Mouse (Mus musculus): ENCODE results near the gene Pi4ka. TPM values are rescaled to one million over a fixed set of nuclear protein-coding genes. Genes with fewer than 3 reads are reported as not detected.

Pi4ka gene
- polyA plus RNA-seq, 1 experiment from 2014 or later = 32.7 TPM

DNA sequence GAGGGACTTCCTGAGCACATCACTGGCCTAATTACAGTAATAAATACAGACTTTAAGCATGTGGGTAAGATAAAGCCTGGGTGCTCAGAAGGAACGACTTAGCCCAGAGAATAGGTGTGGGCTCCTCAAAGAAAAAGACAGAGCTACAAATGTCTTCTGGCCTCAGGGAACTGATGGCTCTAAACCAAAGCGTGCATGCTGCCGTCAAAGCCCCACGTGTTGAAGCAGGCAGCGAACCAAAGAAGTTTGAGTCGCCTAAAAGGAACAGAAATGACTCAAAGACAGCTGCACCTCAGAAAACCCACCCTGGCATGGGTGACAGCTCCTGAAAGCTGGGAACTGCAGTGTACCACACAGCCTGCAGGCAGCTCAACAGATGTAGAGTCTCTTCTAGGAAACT lies 134.3 kb downstream of the Pi4ka start:
- H3K9me3 ChIP-seq (replicated peaks; ENCODE audit: control insufficient read depth, low read length) = peaks cover 3% of the 10 kb centered on the region; the same call in 1 of the 2 replicates
- 75% methylated on average over 6 of the region's 6 CpGs for WGBS
- H3K4me2 ChIP-seq (ENCODE audit: low read depth, low read length) = no peak overlapping the region
- H3K9ac ChIP-seq (ENCODE audit: low read length) = no peak overlapping the region
- H3K36me3 ChIP-seq (ENCODE audit: control insufficient read depth, insufficient read depth, low read length) = no peaks in the 10 kb centered on the region
- H3K4me1 ChIP-seq (ENCODE audit: control insufficient read depth, insufficient read depth, low read length) = peaks cover 5% of the 10 kb centered on the region
- no peak overlapping the region for H3K27ac ChIP-seq (ENCODE audit: low read length)
- H3K27me3 ChIP-seq (ENCODE audit: control insufficient read depth, insufficient read depth, low read length) = peaks cover under 1% of the 10 kb centered on the region; the same call in 1 of the 2 replicates
- no peak for ATAC-seq (ENCODE audit: insufficient read depth, low FRiP score)
- no peak overlapping the region for H3K4me3 ChIP-seq (replicated peaks; ENCODE audit: low read length)

DNA sequence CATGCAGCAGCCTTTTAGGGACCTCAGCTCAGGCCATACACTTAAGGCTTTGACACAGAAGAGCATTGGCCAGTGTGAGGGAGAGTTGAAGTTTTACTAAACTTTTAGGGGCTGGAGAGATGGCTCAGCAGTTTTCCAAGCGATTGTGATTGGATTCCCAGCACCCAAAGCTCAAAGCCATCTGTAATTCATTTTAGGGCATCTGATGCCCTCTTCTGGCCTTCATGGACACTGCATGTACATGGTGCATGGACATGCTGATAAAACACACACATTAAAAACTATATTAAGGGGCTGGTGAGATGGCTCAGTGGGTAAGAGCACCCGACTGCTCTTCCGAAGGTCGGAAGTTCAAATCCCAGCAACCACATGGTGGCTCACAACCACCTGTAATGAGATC lies 135.0 kb downstream of the Pi4ka start:
- Histone ChIP-seq H3K4me3 (replicated peaks; ENCODE audit: low read length) (no peak overlapping the region), H3K9me3 (replicated peaks; ENCODE audit: control insufficient read depth, low read length) (peaks cover 3% of the 10 kb centered on the region; the same call in 1 of the 2 replicates), H3K27ac (ENCODE audit: low read length) (no peak overlapping the region), H3K4me2 (ENCODE audit: low read depth, low read length) (no peak overlapping the region), H3K4me1 (ENCODE audit: control insufficient read depth, insufficient read depth, low read length) (no peaks in the 10 kb centered on the region), H3K27me3 (ENCODE audit: control insufficient read depth, insufficient read depth, low read length) (no peaks in the 10 kb centered on the region), H3K9ac (ENCODE audit: low read length) (no peak overlapping the region), H3K36me3 (ENCODE audit: control insufficient read depth, insufficient read depth, low read length) (no peaks in the 10 kb centered on the region)
- ATAC-seq (ENCODE audit: insufficient read depth, low FRiP score) = no peak
- WGBS = 69% methylated on average over 4 of the region's 4 CpGs

DNA sequence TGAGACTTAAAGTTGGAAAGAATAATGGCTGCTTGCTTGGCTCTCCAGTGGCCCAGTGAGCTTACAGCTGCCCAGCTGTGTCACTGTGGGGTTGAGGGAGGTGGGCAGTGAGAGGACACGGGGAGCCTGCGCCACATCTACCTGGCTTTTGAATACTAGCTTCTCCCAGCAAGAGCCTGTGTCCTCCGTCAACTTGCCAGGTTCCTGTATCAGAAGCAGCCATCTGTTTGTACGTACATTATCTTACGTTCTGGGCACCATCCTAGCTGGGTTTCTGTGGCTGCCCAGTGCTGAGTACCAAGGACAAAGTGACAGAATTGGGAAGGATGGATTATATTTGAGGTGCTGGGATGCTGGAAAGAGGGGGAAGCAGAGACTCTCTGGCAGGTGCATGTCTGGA lies 136.2 kb downstream of the Pi4ka start:
- 86% methylated on average over 5 of the region's 5 CpGs for WGBS
- H3K4me1 ChIP-seq (ENCODE audit: control insufficient read depth, insufficient read depth, low read length) = no peaks in the 10 kb centered on the region
- peaks cover 3% of the 10 kb centered on the region; the same call in 1 of the 2 replicates for H3K9me3 ChIP-seq (replicated peaks; ENCODE audit: control insufficient read depth, low read length)
- no peak overlapping the region for H3K4me3 ChIP-seq (replicated peaks; ENCODE audit: low read length)
- H3K36me3 ChIP-seq (ENCODE audit: control insufficient read depth, insufficient read depth, low read length) = no peaks in the 10 kb centered on the region
- no peak for ATAC-seq (ENCODE audit: insufficient read depth, low FRiP score)
- no peak overlapping the region for H3K9ac ChIP-seq (ENCODE audit: low read length)
- no peak overlapping the region for H3K4me2 ChIP-seq (ENCODE audit: low read depth, low read length)
- H3K27ac ChIP-seq (ENCODE audit: low read length) = no peak overlapping the region
- no peaks in the 10 kb centered on the region for H3K27me3 ChIP-seq (ENCODE audit: control insufficient read depth, insufficient read depth, low read length)

DNA sequence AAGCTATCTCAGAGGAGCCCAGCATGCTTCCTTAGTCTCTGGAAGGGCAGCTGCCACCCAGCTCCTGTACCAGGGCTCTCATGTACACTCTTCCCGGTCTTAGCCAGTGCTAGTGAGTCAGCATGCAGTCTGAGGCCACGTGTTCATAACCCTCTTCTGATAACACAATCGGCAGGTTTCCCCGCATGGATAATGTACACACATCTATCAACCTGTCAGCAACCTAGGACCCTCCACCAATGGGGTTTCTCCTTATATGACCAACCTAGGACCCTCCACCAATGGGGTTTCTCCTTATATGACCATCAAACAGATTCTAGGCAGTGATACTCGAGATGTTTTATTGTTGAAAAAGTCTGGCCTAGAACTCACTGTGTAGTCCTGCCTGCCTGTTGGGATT lies 138.2 kb downstream of the Pi4ka start:
- ATAC-seq (ENCODE audit: insufficient read depth, low FRiP score) = peak; percentile 81; the same call in 1 of the 2 replicates
- H3K27ac ChIP-seq (ENCODE audit: low read length) = no peak overlapping the region
- no peak overlapping the region for H3K4me2 ChIP-seq (ENCODE audit: low read depth, low read length)
- H3K4me1 ChIP-seq (ENCODE audit: control insufficient read depth, insufficient read depth, low read length) = no peaks in the 10 kb centered on the region
- H3K27me3 ChIP-seq (ENCODE audit: control insufficient read depth, insufficient read depth, low read length) = no peaks in the 10 kb centered on the region
- H3K36me3 ChIP-seq (ENCODE audit: control insufficient read depth, insufficient read depth, low read length) = no peaks in the 10 kb centered on the region
- 32% methylated on average over 5 of the region's 5 CpGs for WGBS
- H3K9ac ChIP-seq (ENCODE audit: low read length) = no peak overlapping the region
- no peak overlapping the region for H3K4me3 ChIP-seq (replicated peaks; ENCODE audit: low read length)
- H3K9me3 ChIP-seq (replicated peaks; ENCODE audit: control insufficient read depth, low read length) = peaks cover 3% of the 10 kb centered on the region; the same call in 1 of the 2 replicates

DNA sequence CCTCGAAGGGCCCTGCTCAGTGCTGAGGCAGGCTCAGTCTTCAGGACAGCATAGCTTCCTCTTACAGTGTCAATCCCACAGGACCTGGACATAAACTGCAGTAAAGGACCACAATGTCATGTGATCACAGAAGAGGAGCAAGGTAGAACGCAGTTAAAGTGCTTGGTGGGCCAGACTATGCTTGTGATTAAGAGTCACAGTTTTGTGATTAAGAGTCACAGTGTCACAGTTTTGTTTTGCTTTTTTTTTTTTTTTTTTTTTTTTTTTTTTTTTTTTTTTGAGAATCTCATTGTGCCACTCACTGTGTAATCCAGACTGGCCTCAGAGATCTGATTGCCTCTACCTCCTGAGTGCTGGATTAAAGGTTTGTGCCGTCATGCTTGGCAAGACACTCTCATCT lies 140.0 kb downstream of the Pi4ka start:
- no peak for ATAC-seq (ENCODE audit: insufficient read depth, low FRiP score)
- Histone ChIP-seq H3K27me3 (ENCODE audit: control insufficient read depth, insufficient read depth, low read length) (no peaks in the 10 kb centered on the region), H3K36me3 (ENCODE audit: control insufficient read depth, insufficient read depth, low read length) (no peaks in the 10 kb centered on the region), H3K4me2 (ENCODE audit: low read depth, low read length) (no peak overlapping the region), H3K4me1 (ENCODE audit: control insufficient read depth, insufficient read depth, low read length) (no peaks in the 10 kb centered on the region), H3K4me3 (replicated peaks; ENCODE audit: low read length) (no peak overlapping the region), H3K27ac (ENCODE audit: low read length) (no peak overlapping the region), H3K9ac (ENCODE audit: low read length) (no peak overlapping the region), H3K9me3 (replicated peaks; ENCODE audit: control insufficient read depth, low read length) (peaks cover 3% of the 10 kb centered on the region; the same call in 1 of the 2 replicates)
- WGBS = 80% methylated on average over 3 of the region's 3 CpGs

DNA sequence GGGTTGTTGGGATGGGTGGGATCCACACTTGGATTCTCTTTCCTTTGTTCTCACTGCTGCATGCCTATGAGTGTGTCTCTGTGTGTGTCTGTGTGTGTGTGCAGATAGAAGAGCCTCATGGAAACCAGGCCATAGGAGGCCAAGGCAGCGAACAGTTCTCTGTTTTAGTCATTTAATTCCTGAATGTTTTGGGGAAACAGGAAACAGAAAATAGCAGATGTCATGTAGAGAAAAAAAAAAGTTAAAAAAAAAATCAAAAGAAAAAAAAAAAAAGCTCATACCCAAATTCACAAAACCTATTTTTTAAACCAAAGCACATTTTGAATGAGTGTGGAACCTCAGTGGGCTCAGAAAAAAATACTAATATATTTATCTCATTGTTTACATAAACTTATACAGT lies 144.8 kb downstream of the Pi4ka start:
- Histone ChIP-seq H3K4me1 (ENCODE audit: control insufficient read depth, insufficient read depth, low read length) (no peaks in the 10 kb centered on the region), H3K27me3 (ENCODE audit: control insufficient read depth, insufficient read depth, low read length) (no peaks in the 10 kb centered on the region), H3K9me3 (replicated peaks; ENCODE audit: control insufficient read depth, low read length) (no peaks in the 10 kb centered on the region), H3K4me3 (replicated peaks; ENCODE audit: low read length) (no peak overlapping the region), H3K9ac (ENCODE audit: low read length) (no peak overlapping the region), H3K4me2 (ENCODE audit: low read depth, low read length) (no peak overlapping the region), H3K36me3 (ENCODE audit: control insufficient read depth, insufficient read depth, low read length) (peaks cover 7% of the 10 kb centered on the region), H3K27ac (ENCODE audit: low read length) (no peak overlapping the region)
- 92% methylated on average over 1 of the region's 1 CpGs for WGBS
- no peak for ATAC-seq (ENCODE audit: insufficient read depth, low FRiP score)

DNA sequence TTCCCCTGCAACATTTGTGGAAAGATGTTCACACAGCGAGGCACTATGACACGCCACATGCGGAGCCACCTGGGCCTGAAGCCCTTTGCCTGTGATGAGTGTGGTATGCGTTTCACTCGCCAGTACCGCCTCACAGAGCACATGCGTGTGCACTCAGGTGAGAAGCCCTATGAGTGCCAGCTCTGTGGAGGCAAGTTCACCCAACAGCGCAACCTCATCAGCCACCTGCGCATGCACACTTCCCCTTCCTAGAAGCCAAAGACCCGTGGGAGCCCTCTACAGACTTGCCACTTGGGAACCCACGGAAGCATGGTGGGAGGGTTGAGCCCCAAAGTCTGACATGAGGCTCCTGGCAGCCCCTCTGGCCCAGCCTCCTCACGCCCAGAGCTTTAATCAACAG lies 147.2 kb downstream of the Pi4ka start:
- Histone ChIP-seq H3K36me3 (ENCODE audit: control insufficient read depth, insufficient read depth, low read length) (peaks cover 7% of the 10 kb centered on the region), H3K4me2 (ENCODE audit: low read depth, low read length) (no peak overlapping the region), H3K9ac (ENCODE audit: low read length) (no peak overlapping the region), H3K27ac (ENCODE audit: low read length) (no peak overlapping the region), H3K4me3 (replicated peaks; ENCODE audit: low read length) (no peak overlapping the region), H3K9me3 (replicated peaks; ENCODE audit: control insufficient read depth, low read length) (no peaks in the 10 kb centered on the region), H3K4me1 (ENCODE audit: control insufficient read depth, insufficient read depth, low read length) (peaks cover 4% of the 10 kb centered on the region; the same call in 1 of the 2 replicates), H3K27me3 (ENCODE audit: control insufficient read depth, insufficient read depth, low read length) (no peaks in the 10 kb centered on the region)
- ATAC-seq (ENCODE audit: insufficient read depth, low FRiP score) = no peak
- 94% methylated on average over 12 of the region's 12 CpGs for WGBS

DNA sequence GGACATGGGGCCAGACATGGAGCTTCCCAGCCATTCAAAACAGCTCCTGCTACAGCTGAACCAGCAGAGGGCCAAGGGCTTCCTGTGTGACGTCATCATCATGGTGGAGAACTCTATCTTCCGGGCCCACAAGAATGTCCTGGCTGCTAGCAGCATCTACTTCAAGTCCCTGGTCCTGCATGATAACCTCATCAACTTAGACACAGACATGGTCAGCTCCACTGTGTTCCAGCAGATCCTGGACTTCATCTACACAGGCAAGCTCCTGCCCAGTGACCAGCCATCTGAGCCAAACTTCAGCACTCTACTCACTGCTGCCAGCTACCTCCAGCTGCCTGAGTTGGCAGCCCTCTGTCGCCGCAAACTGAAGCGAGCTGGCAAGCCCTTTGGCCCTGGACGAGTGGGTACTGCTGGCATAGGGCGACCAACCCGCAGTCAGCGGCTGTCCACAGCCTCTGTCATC lies 148.7 kb downstream of the Pi4ka start:
- Histone ChIP-seq H3K9ac (ENCODE audit: low read length) (no peak overlapping the region), H3K9me3 (replicated peaks; ENCODE audit: control insufficient read depth, low read length) (no peaks in the 10 kb centered on the region), H3K4me3 (replicated peaks; ENCODE audit: low read length) (no peak overlapping the region), H3K27ac (ENCODE audit: low read length) (no peak overlapping the region), H3K4me2 (ENCODE audit: low read depth, low read length) (no peak overlapping the region), H3K27me3 (ENCODE audit: control insufficient read depth, insufficient read depth, low read length) (no peaks in the 10 kb centered on the region), H3K4me1 (ENCODE audit: control insufficient read depth, insufficient read depth, low read length) (peaks cover 18% of the 10 kb centered on the region), H3K36me3 (ENCODE audit: control insufficient read depth, insufficient read depth, low read length) (peaks cover 7% of the 10 kb centered on the region)
- 92% methylated on average over 9 of the region's 9 CpGs for WGBS
- no peak for ATAC-seq (ENCODE audit: insufficient read depth, low FRiP score)

DNA sequence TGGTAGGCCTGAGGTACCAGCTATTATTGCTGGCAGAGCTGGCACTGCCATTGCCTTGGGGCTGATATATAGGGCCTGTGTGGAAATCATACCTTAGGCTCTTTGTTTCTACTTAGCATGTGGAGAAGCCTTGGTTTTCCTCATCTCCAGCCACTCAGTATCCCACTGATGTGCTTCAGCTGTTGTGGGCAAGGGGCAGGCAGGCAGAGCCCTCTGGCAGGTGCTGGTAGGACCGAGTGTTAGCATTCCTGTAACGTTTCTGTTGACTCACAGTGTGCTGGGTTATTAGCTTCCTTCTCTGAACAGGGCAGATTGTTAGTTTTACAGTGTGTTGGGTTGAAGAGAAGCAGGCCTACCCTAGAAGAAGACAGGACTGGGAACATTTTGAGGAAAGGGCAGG lies 150.8 kb downstream of the Pi4ka start:
- ATAC-seq (ENCODE audit: insufficient read depth, low FRiP score) = no peak
- no peak overlapping the region for H3K4me2 ChIP-seq (ENCODE audit: low read depth, low read length)
- H3K9ac ChIP-seq (ENCODE audit: low read length) = no peak overlapping the region
- 59% methylated on average over 2 of the region's 2 CpGs for WGBS
- H3K4me3 ChIP-seq (replicated peaks; ENCODE audit: low read length) = no peak overlapping the region
- H3K9me3 ChIP-seq (replicated peaks; ENCODE audit: control insufficient read depth, low read length) = no peaks in the 10 kb centered on the region
- H3K4me1 ChIP-seq (ENCODE audit: control insufficient read depth, insufficient read depth, low read length) = peaks cover 29% of the 10 kb centered on the region
- H3K27me3 ChIP-seq (ENCODE audit: control insufficient read depth, insufficient read depth, low read length) = no peaks in the 10 kb centered on the region
- H3K27ac ChIP-seq (ENCODE audit: low read length) = no peak overlapping the region
- peaks cover 7% of the 10 kb centered on the region for H3K36me3 ChIP-seq (ENCODE audit: control insufficient read depth, insufficient read depth, low read length)
